Mouse (Mus musculus): ENCODE results near the gene Hs1bp3. TPM values are rescaled to one million over a fixed set of nuclear protein-coding genes. Genes with fewer than 3 reads are reported as not detected.

Hs1bp3 gene
- polyA plus RNA-seq, 1 experiment = 21.8 TPM

- TF ChIP-seq CEBPB (IDR thresholded peaks at IDR 0.05; ENCODE audit: low read depth) = no peak
- TF ChIP-seq USF1 (IDR thresholded peaks at IDR 0.05; ENCODE audit: low read depth) = no peak
- no peak for TF ChIP-seq CTCF (IDR thresholded peaks at IDR 0.05; ENCODE audit: control insufficient read depth, insufficient read depth, insufficient read length)
- TF ChIP-seq MYOD1 (IDR thresholded peaks at IDR 0.05; ENCODE audit: control insufficient read depth, insufficient read length, low read depth) = no peak
- TF ChIP-seq MYOG (IDR thresholded peaks at IDR 0.05; ENCODE audit: control insufficient read depth, extremely low read depth, insufficient read length) = no peak
- TF ChIP-seq FOSL1 (IDR thresholded peaks at IDR 0.05; ENCODE audit: insufficient read depth, low read length, poor library complexity, severe bottlenecking) = no peak
- TF ChIP-seq MAX (IDR thresholded peaks at IDR 0.05) = no peak
- peaks cover 38% of the 10 kb centered on the region for H3K36me3 ChIP-seq (ENCODE audit: control insufficient read depth, insufficient read depth)
These were observed 20.4 kb downstream of the Hs1bp3 start for GRCm38 (mm10) chr12:8333617-8334016.

DNA sequence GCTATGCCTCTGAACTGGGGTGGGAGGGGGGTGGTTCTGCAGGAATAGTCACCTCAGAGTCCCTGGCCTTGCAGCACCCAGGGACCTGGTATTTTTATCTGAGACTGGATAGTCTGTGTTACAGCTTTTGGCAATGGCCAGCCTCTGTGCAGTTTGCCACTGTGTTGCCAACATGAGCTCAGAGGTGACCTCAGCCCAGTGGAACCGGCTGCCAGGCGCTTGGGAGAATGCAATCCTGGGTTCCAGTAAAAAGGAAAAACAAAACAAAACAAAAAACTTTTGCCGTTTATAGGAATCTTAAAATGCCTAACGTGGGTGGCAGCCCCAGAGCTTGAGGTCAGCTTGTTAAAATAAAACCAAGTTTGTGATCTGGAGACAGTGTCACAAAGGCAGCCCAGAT, 21.0 kb downstream of the Hs1bp3 start:
- TF ChIP-seq USF1 (IDR thresholded peaks at IDR 0.05; ENCODE audit: low read depth) = no peak
- TF ChIP-seq MYOD1 (IDR thresholded peaks at IDR 0.05; ENCODE audit: control insufficient read depth, insufficient read length, low read depth) = no peak
- no peak for TF ChIP-seq MAX (IDR thresholded peaks at IDR 0.05)
- no peak for TF ChIP-seq CEBPB (IDR thresholded peaks at IDR 0.05; ENCODE audit: low read depth)
- TF ChIP-seq CTCF (IDR thresholded peaks at IDR 0.05; ENCODE audit: control insufficient read depth, insufficient read depth, insufficient read length) = no peak
- no peak for TF ChIP-seq FOSL1 (IDR thresholded peaks at IDR 0.05; ENCODE audit: insufficient read depth, low read length, poor library complexity, severe bottlenecking)
- TF ChIP-seq MYOG (IDR thresholded peaks at IDR 0.05; ENCODE audit: control insufficient read depth, extremely low read depth, insufficient read length) = no peak
- H3ac ChIP-seq (ENCODE audit: control insufficient read depth, insufficient read length, low read depth) = no peak overlapping the region
- no peaks in the 10 kb centered on the region for H3K79me2 ChIP-seq (ENCODE audit: control insufficient read depth, insufficient read depth)
- peaks cover 39% of the 10 kb centered on the region for H3K36me3 ChIP-seq (ENCODE audit: control insufficient read depth, insufficient read depth)
- no peaks in the 10 kb centered on the region for H3K27me3 ChIP-seq (ENCODE audit: control insufficient read depth, insufficient read depth, insufficient read length)
- H3K79me3 ChIP-seq (ENCODE audit: low read depth) = no peaks in the 10 kb centered on the region
- H3K4me3 ChIP-seq (ENCODE audit: insufficient read depth, poor library complexity, severe bottlenecking) = no peak overlapping the region

More at GRCm38 (mm10) chr12:8333617-8334016, 20.4 kb downstream of the Hs1bp3 start:
- no peaks in the 10 kb centered on the region for H3K27me3 ChIP-seq (ENCODE audit: control insufficient read depth, insufficient read depth, insufficient read length)
- no peak overlapping the region for H3K4me3 ChIP-seq (ENCODE audit: insufficient read depth, poor library complexity, severe bottlenecking)
- H3ac ChIP-seq (ENCODE audit: control insufficient read depth, insufficient read length, low read depth) = no peak overlapping the region
- H3K79me2 ChIP-seq (ENCODE audit: control insufficient read depth, insufficient read depth) = no peaks in the 10 kb centered on the region
- no peaks in the 10 kb centered on the region for H3K79me3 ChIP-seq (ENCODE audit: low read depth)

GRCm38 (mm10) chr12:8335503-8335902, 22.3 kb downstream of the Hs1bp3 start:
- Histone ChIP-seq H3K79me3 (ENCODE audit: low read depth) (no peaks in the 10 kb centered on the region), H3K27me3 (ENCODE audit: control insufficient read depth, insufficient read depth, insufficient read length) (no peaks in the 10 kb centered on the region), H3K36me3 (ENCODE audit: control insufficient read depth, insufficient read depth) (peaks cover 48% of the 10 kb centered on the region)

GRCm38 (mm10) chr12:8336601-8337285, 23.5 kb downstream of the Hs1bp3 start:
- Histone ChIP-seq H3K27me3 (ENCODE audit: control insufficient read depth, insufficient read depth, insufficient read length) (no peaks in the 10 kb centered on the region), H3K79me3 (ENCODE audit: low read depth) (no peaks in the 10 kb centered on the region), H3ac (ENCODE audit: control insufficient read depth, insufficient read length, low read depth) (no peak overlapping the region), H3K79me2 (ENCODE audit: control insufficient read depth, insufficient read depth) (no peaks in the 10 kb centered on the region), H3K4me3 (ENCODE audit: insufficient read depth, poor library complexity, severe bottlenecking) (no peak overlapping the region), H3K36me3 (ENCODE audit: control insufficient read depth, insufficient read depth) (peaks cover 48% of the 10 kb centered on the region)
- TF ChIP-seq CTCF (IDR thresholded peaks at IDR 0.05; ENCODE audit: control insufficient read depth, insufficient read depth, insufficient read length) (no peak), CEBPB (IDR thresholded peaks at IDR 0.05; ENCODE audit: low read depth) (no peak), MYOG (IDR thresholded peaks at IDR 0.05; ENCODE audit: control insufficient read depth, extremely low read depth, insufficient read length) (no peak), USF1 (IDR thresholded peaks at IDR 0.05; ENCODE audit: low read depth) (no peak), FOSL1 (IDR thresholded peaks at IDR 0.05; ENCODE audit: insufficient read depth, low read length, poor library complexity, severe bottlenecking) (no peak), MYOD1 (IDR thresholded peaks at IDR 0.05; ENCODE audit: control insufficient read depth, insufficient read length, low read depth) (no peak), MAX (IDR thresholded peaks at IDR 0.05) (no peak)

More at GRCm38 (mm10) chr12:8335503-8335902, 22.3 kb downstream of the Hs1bp3 start:
- no peak overlapping the region for H3K4me3 ChIP-seq (ENCODE audit: insufficient read depth, poor library complexity, severe bottlenecking)
- no peaks in the 10 kb centered on the region for H3K79me2 ChIP-seq (ENCODE audit: control insufficient read depth, insufficient read depth)
- H3ac ChIP-seq (ENCODE audit: control insufficient read depth, insufficient read length, low read depth) = no peak overlapping the region
- TF ChIP-seq MYOD1 (IDR thresholded peaks at IDR 0.05; ENCODE audit: control insufficient read depth, insufficient read length, low read depth) = no peak
- TF ChIP-seq CEBPB (IDR thresholded peaks at IDR 0.05; ENCODE audit: low read depth) = no peak
- TF ChIP-seq MYOG (IDR thresholded peaks at IDR 0.05; ENCODE audit: control insufficient read depth, extremely low read depth, insufficient read length) = no peak
- TF ChIP-seq USF1 (IDR thresholded peaks at IDR 0.05; ENCODE audit: low read depth) = no peak
- TF ChIP-seq FOSL1 (IDR thresholded peaks at IDR 0.05; ENCODE audit: insufficient read depth, low read length, poor library complexity, severe bottlenecking) = no peak
- no peak for TF ChIP-seq CTCF (IDR thresholded peaks at IDR 0.05; ENCODE audit: control insufficient read depth, insufficient read depth, insufficient read length)

- no peak for TF ChIP-seq FOSL1 (IDR thresholded peaks at IDR 0.05; ENCODE audit: insufficient read depth, low read length, poor library complexity, severe bottlenecking)
- TF ChIP-seq CTCF (IDR thresholded peaks at IDR 0.05; ENCODE audit: control insufficient read depth, insufficient read depth, insufficient read length) = no peak
- no peak for TF ChIP-seq CEBPB (IDR thresholded peaks at IDR 0.05; ENCODE audit: low read depth)
- TF ChIP-seq MYOD1 (IDR thresholded peaks at IDR 0.05; ENCODE audit: control insufficient read depth, insufficient read length, low read depth) = no peak
- TF ChIP-seq MYOG (IDR thresholded peaks at IDR 0.05; ENCODE audit: control insufficient read depth, extremely low read depth, insufficient read length) = no peak
- TF ChIP-seq MAX (IDR thresholded peaks at IDR 0.05) = no peak
- no peak for TF ChIP-seq USF1 (IDR thresholded peaks at IDR 0.05; ENCODE audit: low read depth)
- Histone ChIP-seq H3K36me3 (ENCODE audit: control insufficient read depth, insufficient read depth) (peaks cover 53% of the 10 kb centered on the region), H3ac (ENCODE audit: control insufficient read depth, insufficient read length, low read depth) (no peak overlapping the region), H3K79me2 (ENCODE audit: control insufficient read depth, insufficient read depth) (no peaks in the 10 kb centered on the region), H3K27me3 (ENCODE audit: control insufficient read depth, insufficient read depth, insufficient read length) (no peaks in the 10 kb centered on the region), H3K79me3 (ENCODE audit: low read depth) (no peaks in the 10 kb centered on the region), H3K4me3 (ENCODE audit: insufficient read depth, poor library complexity, severe bottlenecking) (no peak overlapping the region)
These were observed 24.2 kb downstream of the Hs1bp3 start for GRCm38 (mm10) chr12:8337286-8338060.
